Mouse (Mus musculus): ENCODE measurements at regions not wholly inside any gene's neighbourhood (a gene's known extent, or its start where the extent isn't known, plus 50 kb on each side); places are given as distances from the start of the nearest gene placed in this dataset.

DNA sequence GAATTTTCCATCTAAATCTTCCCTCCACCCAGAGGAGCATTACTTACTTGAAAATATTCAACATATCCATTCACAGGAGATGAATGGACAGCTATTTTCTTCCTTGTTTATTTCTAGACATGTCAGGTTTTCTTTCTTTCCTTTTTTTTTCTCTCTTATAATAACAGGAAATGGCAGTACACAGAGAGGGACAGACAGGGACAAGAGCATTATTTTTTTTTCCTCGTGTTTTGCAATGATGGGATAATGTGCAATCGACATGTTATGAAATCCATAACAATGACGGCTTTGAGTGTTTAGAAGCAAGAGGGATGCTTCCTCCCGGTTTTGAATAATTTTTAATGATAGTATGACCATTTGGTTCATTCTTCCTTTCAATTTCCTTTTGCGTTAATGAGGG, 86.6 kb upstream of the Gm765 start:
- ATAC-seq (replicated peaks; ENCODE audit: extremely low read depth, insufficient read depth, low FRiP score) = no peak
- Histone ChIP-seq H3K4me2 (ENCODE audit: low read depth, low read length) (no peak overlapping the region), H3K4me1 (ENCODE audit: control insufficient read depth, insufficient read depth, low read length) (no peaks in the 10 kb centered on the region), H3K27me3 (ENCODE audit: control insufficient read depth, insufficient read depth, low read length) (no peaks in the 10 kb centered on the region), H3K27ac (ENCODE audit: low read length) (no peak overlapping the region), H3K9ac (ENCODE audit: low read length) (no peak overlapping the region), H3K9me3 (replicated peaks; ENCODE audit: control insufficient read depth, low read length) (no peaks in the 10 kb centered on the region), H3K36me3 (ENCODE audit: control insufficient read depth, insufficient read depth) (no peaks in the 10 kb centered on the region), H3K4me3 (ENCODE audit: low read length) (no peak overlapping the region)
- WGBS = 66% methylated on average over 5 of the region's 5 CpGs

- WGBS = 92% methylated on average over 1 of the region's 1 CpGs
- no peaks in the 10 kb centered on the region for H3K9me3 ChIP-seq (replicated peaks; ENCODE audit: control insufficient read depth, low read length)
- no peak for ATAC-seq (replicated peaks; ENCODE audit: extremely low read depth, insufficient read depth, low FRiP score)
- no peaks in the 10 kb centered on the region for H3K4me1 ChIP-seq (ENCODE audit: control insufficient read depth, insufficient read depth, low read length)
- H3K9ac ChIP-seq (ENCODE audit: low read length) = no peak overlapping the region
- H3K27me3 ChIP-seq (ENCODE audit: control insufficient read depth, insufficient read depth, low read length) = no peaks in the 10 kb centered on the region
- H3K36me3 ChIP-seq (ENCODE audit: control insufficient read depth, insufficient read depth) = no peaks in the 10 kb centered on the region
- no peak overlapping the region for H3K4me2 ChIP-seq (ENCODE audit: low read depth, low read length)
- H3K27ac ChIP-seq (ENCODE audit: low read length) = no peak overlapping the region
- H3K4me3 ChIP-seq (ENCODE audit: low read length) = no peak overlapping the region
Measured at GRCm38 (mm10) chr6:98402605-98403004, 60.1 kb upstream of the Gm765 start.

DNA sequence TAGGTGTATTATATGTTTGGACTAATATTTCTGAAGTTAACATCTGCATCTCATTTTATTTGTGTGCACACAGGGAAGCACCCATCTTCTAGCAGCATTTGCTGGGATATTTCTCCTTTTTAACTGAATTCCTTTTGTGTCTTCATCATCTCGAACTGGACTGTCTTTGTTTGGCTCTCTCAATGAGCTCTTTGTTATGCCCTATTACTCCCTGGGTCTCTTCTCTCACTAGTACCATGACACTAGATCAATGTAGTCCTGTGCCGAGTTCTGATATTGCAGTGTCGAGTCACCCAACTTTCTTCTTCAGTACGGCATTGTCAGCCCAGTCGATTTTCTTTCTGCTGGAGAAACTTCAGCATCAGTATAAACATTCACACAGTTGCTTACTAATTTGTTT, 52.0 kb upstream of the Gm765 start:
- ATAC-seq (replicated peaks; ENCODE audit: extremely low read depth, insufficient read depth, low FRiP score) = no peak
- H3K9me3 ChIP-seq (replicated peaks; ENCODE audit: control insufficient read depth, low read length) = no peaks in the 10 kb centered on the region
- WGBS = 73% methylated on average over 5 of the region's 5 CpGs
- H3K4me3 ChIP-seq (ENCODE audit: low read length) = no peak overlapping the region
- no peak overlapping the region for H3K9ac ChIP-seq (ENCODE audit: low read length)
- H3K36me3 ChIP-seq (ENCODE audit: control insufficient read depth, insufficient read depth) = no peaks in the 10 kb centered on the region
- H3K4me2 ChIP-seq (ENCODE audit: low read depth, low read length) = no peak overlapping the region
- H3K4me1 ChIP-seq (ENCODE audit: control insufficient read depth, insufficient read depth, low read length) = no peaks in the 10 kb centered on the region
- H3K27ac ChIP-seq (ENCODE audit: low read length) = no peak overlapping the region
- H3K27me3 ChIP-seq (ENCODE audit: control insufficient read depth, insufficient read depth, low read length) = no peaks in the 10 kb centered on the region
